Mouse (Mus musculus) liver, postnatal 0 days (tissue): Measurements from ENCODE around the gene Gucy2c. TPM values are rescaled to one million over a fixed set of nuclear protein-coding genes. Genes with fewer than 3 reads are reported as not detected.
A peak's percentile ranks its signal among the peaks of the same experiment; 100 is the strongest.

Source experiments
- ATAC-seq: fragments of 200-750 bp; cut with Nextera tagmentation; 2 replicates; pipeline ENCODE4 v1.8.0; 2017; ENCODE audit warnings: mild to moderate bottlenecking, moderate library complexity
- DNase-seq: peaks from one replicate; pipeline ENCODE4 v3.0.0-alpha.2; 2016
- H3K27ac ChIP-seq: fragments of 300-500 bp; sonication (generic); 2 replicates; pipeline ENCODE4 v1.5.1; 2014; ENCODE audit warnings: antibody characterized with exemption, moderate library complexity, mild to moderate bottlenecking, low read depth
- H3K27me3 ChIP-seq: fragments of 300-500 bp; sonication (generic); 2 replicates; pipeline ENCODE4 v1.6.1; 2014; ENCODE audit warnings: low read length, control low read depth, mixed read lengths; ENCODE audit not compliant: insufficient read depth
- H3K36me3 ChIP-seq: fragments of 300-500 bp; sonication (generic); replicated peaks from 2 replicates; pipeline ENCODE4 v1.6.1; 2014; ENCODE audit warnings: mild to moderate bottlenecking, control low read depth, low read length, moderate library complexity, mixed read lengths; ENCODE audit not compliant: insufficient read depth
- H3K4me1 ChIP-seq: fragments of 300-500 bp; sonication (generic); 2 replicates; pipeline ENCODE4 v1.6.1; 2014; ENCODE audit warnings: antibody characterized with exemption, mild to moderate bottlenecking, control low read depth; ENCODE audit not compliant: insufficient read depth
- H3K4me2 ChIP-seq: fragments of 300-500 bp; sonication (generic); 2 replicates; pipeline ENCODE4 v1.6.1; 2014; ENCODE audit warnings: low read depth, mild to moderate bottlenecking, low read length, moderate library complexity, mixed read lengths
- H3K4me3 ChIP-seq: fragments of 300-500 bp; sonication (generic); 2 replicates; pipeline ENCODE4 v1.5.1; 2014; ENCODE audit warnings: low read depth, low read length
- H3K9ac ChIP-seq: fragments of 300-500 bp; sonication (generic); replicated peaks from 2 replicates; pipeline ENCODE4 v1.6.1; 2014; ENCODE audit warnings: mild to moderate bottlenecking, moderate library complexity
- H3K9me3 ChIP-seq: fragments of 300-500 bp; sonication (generic); 2 replicates; pipeline ENCODE4 v1.6.1; 2016; ENCODE audit warnings: mild to moderate bottlenecking, control low read depth, low read length, mixed read lengths
- CTCF ChIP-seq: sonication (generic); IDR thresholded peaks from 2 replicates; pipeline ENCODE4 v1.5.1; 2016; ENCODE audit warnings: antibody characterized with exemption, low read depth
- EP300 ChIP-seq: IDR thresholded peaks from 2 replicates; pipeline ENCODE4 v1.6.1; 2016; ENCODE audit warnings: antibody characterized with exemption, low read depth, mild to moderate bottlenecking
- WGBS: fragments of 180-500 bp; shearing (Covaris S2); extraction: QIAGEN DNeasy Blood & Tissue Kit; methylation state at CpG from one replicate; pipeline ENCODE4 v1.1.7; 2014; ENCODE audit not compliant: insufficient replicate concordance; 5-methylcytosine and 5-hydroxymethylcytosine counted together
- polyA plus RNA-seq: library from polyadenylated mRNA; unstranded; fragments of >200 nt; fragmentation: Nextera tagmentation; extraction: Ambion mirVana; gene quantifications from 2 replicates; pipeline ENCODE4 v1.2.1, GENCODE M21; 2015

Gene Gucy2c
- polyA plus RNA-seq, 1 experiment from 2014 or later, result 0.99 TPM

DNA sequence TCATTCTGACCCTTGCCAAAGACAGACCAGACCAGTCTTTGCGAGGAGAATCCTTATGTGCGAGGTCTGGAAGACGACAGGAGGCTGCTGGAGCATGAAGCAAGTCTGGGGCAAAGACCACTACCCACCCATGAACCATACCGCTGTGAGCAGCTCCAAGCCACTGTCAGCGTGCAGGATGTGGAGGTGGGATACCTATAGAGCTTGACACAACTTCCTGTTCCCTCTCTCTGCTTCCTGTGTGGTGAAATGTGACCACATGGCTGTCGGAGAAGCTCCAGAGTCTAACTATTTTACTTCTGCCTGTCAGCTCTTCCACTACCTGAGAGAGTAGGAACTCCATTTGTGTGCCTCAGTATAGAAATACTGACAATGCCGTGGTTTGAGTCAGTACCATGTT is 45.8 kb downstream of the Gucy2c start:
- H3K27ac ChIP-seq, result no peak overlapping the region
- TF ChIP-seq CTCF (no peak), EP300 (no peak)
- ATAC-seq, result no peak
- no peak overlapping the region for H3K9ac ChIP-seq
- WGBS, result 33% methylated on average over 7 of the region's 7 CpGs
- no peak overlapping the region for H3K4me2 ChIP-seq
- no peak overlapping the region for H3K4me3 ChIP-seq
- DNase-seq, result peak; percentile 25
- no peaks in the 10 kb centered on the region for H3K9me3 ChIP-seq
- no peaks in the 10 kb centered on the region for H3K27me3 ChIP-seq
- no peaks in the 10 kb centered on the region for H3K36me3 ChIP-seq
- H3K4me1 ChIP-seq, result peaks cover 4% of the 10 kb centered on the region; the same call in 1 of the 2 replicates

DNA sequence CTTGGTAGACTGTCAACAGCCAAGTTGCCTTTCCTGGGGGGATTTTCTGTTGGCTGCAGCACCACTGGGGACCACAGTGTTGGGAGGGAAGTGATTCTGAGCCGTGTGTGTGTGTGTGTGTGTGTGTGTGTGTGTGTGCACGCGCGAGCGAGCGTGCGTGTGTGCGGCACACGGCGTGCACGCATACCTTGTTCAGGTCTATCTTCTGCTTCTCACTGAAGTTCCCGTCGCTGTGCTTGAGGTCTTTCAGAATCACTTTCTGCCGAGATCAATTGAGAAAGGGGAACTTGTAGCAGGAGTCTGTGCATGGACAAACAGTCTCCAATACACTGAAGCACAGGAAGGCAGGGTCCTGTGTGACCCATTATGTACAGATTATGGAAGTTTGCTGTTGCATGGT is 53.4 kb downstream of the Gucy2c start:
- no peak for TF ChIP-seq CTCF
- no peak for TF ChIP-seq EP300

DNA sequence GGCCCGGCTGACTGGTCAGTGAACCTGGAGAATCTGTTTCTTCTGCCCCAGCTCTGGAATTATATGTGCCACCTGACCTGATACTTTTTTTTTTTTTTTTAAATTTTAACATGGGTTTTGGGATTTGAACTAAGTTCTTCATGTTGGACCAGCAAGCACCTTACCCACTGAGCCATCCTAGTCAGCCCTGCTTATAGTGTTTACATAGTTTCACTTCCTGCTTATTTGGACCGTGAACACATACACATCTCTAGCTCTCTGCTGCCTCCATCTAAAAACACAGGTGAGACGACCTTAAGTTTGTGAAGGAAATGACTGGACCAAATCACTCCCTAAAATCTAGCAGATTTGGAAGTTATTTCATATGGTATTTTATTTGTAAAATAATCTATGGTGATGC is 58.4 kb downstream of the Gucy2c start:
- no peaks in the 10 kb centered on the region for H3K36me3 ChIP-seq
- TF ChIP-seq CTCF (no peak), EP300 (no peak)
- no peak overlapping the region for H3K27ac ChIP-seq
- 59% methylated on average over 3 of the region's 3 CpGs for WGBS
- ATAC-seq, result no peak
- no peak for DNase-seq
- H3K4me2 ChIP-seq, result no peak overlapping the region
- H3K4me1 ChIP-seq, result no peaks in the 10 kb centered on the region
- no peaks in the 10 kb centered on the region for H3K9me3 ChIP-seq
- no peak overlapping the region for H3K4me3 ChIP-seq
- H3K27me3 ChIP-seq, result no peaks in the 10 kb centered on the region
- no peak overlapping the region for H3K9ac ChIP-seq

More for the DNA sequence above, 53.4 kb downstream of the Gucy2c start:
- no peak overlapping the region for H3K27ac ChIP-seq
- no peaks in the 10 kb centered on the region for H3K36me3 ChIP-seq
- H3K4me3 ChIP-seq, result no peak overlapping the region
- H3K4me2 ChIP-seq, result no peak overlapping the region
- H3K9ac ChIP-seq, result no peak overlapping the region
- H3K27me3 ChIP-seq, result no peaks in the 10 kb centered on the region
- WGBS, result 63% methylated on average over 14 of the region's 14 CpGs
- H3K4me1 ChIP-seq, result no peaks in the 10 kb centered on the region
- DNase-seq (no peak), ATAC-seq (no peak)
- no peaks in the 10 kb centered on the region for H3K9me3 ChIP-seq

DNA sequence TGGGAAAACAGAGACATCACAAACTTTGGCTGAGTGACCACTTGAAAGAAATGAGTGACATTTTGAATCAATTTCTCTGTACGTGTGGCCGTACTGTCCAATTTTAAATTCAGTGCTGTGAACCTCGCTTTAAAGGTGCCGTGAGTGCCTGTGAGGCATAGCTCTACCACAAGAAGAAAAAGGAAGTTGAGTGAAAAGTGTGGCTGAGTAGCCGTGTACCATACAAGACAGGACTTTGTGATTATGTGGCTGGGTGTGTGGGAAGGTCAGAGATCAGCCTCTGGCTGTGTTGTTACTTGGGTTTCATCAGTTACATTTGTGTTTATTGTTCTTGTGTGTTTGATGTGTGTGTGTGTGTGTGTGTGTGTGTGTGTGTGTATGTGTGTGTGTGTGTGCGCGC is 59.0 kb downstream of the Gucy2c start:
- TF ChIP-seq EP300, result no peak
- TF ChIP-seq CTCF, result no peak
- Histone ChIP-seq H3K27ac (no peak overlapping the region), H3K9me3 (no peaks in the 10 kb centered on the region), H3K4me2 (no peak overlapping the region), H3K4me1 (no peaks in the 10 kb centered on the region), H3K4me3 (no peak overlapping the region), H3K36me3 (no peaks in the 10 kb centered on the region), H3K27me3 (no peaks in the 10 kb centered on the region), H3K9ac (no peak overlapping the region)
- DNase-seq (no peak), ATAC-seq (no peak)
- WGBS, result 70% methylated on average over 7 of the region's 7 CpGs

DNA sequence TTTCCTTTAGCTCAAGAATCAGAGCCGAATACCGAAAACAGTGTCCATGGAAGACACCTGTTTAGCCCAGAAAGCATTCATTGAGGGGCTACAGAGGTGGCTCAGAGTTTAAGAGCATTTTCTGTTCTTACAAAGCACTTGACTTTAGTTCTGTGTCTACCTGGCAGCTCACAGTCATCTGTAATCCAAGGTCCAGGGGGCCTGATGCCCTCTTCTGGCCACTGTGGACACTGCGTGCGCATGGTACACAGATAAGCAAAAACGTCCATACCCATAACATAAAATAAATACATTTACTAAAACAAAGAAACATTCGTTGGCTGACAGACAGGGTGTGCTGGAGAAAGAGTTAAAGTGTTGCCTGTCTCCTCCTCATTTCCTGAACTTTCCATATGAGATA is 59.6 kb downstream of the Gucy2c start:
- peak; percentile 73 for DNase-seq
- peak; percentile 36; the same call in 1 of the 2 replicates for ATAC-seq
- Histone ChIP-seq H3K9ac (no peak overlapping the region), H3K4me2 (no peak overlapping the region), H3K4me1 (no peaks in the 10 kb centered on the region), H3K4me3 (no peak overlapping the region), H3K27me3 (no peaks in the 10 kb centered on the region), H3K36me3 (no peaks in the 10 kb centered on the region), H3K9me3 (no peaks in the 10 kb centered on the region), H3K27ac (no peak overlapping the region)
- TF ChIP-seq CTCF, result peak; percentile 86
- TF ChIP-seq EP300, result no peak
- 49% methylated on average over 6 of the region's 6 CpGs for WGBS

DNA sequence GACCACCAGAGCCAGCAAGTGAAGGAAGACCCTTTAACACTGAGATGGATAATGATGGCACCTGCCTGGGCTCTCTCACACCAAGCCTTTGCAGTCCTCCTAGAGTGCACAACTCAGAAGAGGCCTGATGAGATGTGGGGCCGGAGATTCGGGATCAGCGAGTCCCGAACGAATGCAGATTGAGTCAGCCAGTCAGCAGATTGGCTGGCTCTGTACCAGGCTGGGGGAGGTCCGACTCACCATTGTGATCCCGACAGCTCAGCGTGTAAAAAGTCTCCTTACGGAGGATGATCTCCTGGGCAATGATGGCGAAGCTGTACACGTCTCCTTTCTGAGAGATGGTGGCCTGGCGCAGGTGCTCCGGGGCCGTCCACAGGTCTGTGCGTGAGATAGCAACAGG is 61.1 kb downstream of the Gucy2c start:
- Histone ChIP-seq H3K36me3 (no peaks in the 10 kb centered on the region), H3K27ac (no peak overlapping the region), H3K9ac (no peak overlapping the region), H3K27me3 (no peaks in the 10 kb centered on the region), H3K4me1 (no peaks in the 10 kb centered on the region), H3K9me3 (no peaks in the 10 kb centered on the region), H3K4me3 (no peak overlapping the region), H3K4me2 (no peak overlapping the region)
- WGBS, result 89% methylated on average over 15 of the region's 15 CpGs
- DNase-seq, result no peak
- no peak for ATAC-seq
- TF ChIP-seq CTCF (no peak), EP300 (no peak)
